Mouse (Mus musculus): ENCODE data around the gene Mrps2.
"Not testable (repeated sequence)": the region's sequence is repeated elsewhere in the genome, so short reads cannot be mapped to it uniquely, and the experiment has no call there.

Gene Mrps2

DNA sequence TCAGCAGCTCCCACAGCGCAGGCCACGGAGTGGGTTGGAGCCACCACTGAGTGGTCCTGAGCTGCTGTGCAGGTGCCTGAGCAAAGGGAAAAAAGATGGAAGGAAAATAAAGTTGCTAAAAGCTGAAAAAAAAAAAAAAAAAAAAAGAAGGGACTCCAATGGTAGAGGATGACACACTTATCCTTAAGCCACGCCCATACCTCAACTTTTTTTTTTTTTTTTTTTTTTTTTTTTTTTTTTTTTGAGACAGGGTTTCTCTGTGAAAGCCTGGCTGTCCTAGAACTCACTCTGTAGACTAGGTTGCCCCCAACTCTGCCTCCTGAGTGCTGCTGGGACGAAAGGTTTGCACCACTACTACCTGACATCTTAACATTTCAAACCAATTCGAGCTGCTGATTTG, 10.1 kb downstream of the Mrps2 start:
- DNase-seq (ENCODE audit: low spot score): not testable (repeated sequence)

DNA sequence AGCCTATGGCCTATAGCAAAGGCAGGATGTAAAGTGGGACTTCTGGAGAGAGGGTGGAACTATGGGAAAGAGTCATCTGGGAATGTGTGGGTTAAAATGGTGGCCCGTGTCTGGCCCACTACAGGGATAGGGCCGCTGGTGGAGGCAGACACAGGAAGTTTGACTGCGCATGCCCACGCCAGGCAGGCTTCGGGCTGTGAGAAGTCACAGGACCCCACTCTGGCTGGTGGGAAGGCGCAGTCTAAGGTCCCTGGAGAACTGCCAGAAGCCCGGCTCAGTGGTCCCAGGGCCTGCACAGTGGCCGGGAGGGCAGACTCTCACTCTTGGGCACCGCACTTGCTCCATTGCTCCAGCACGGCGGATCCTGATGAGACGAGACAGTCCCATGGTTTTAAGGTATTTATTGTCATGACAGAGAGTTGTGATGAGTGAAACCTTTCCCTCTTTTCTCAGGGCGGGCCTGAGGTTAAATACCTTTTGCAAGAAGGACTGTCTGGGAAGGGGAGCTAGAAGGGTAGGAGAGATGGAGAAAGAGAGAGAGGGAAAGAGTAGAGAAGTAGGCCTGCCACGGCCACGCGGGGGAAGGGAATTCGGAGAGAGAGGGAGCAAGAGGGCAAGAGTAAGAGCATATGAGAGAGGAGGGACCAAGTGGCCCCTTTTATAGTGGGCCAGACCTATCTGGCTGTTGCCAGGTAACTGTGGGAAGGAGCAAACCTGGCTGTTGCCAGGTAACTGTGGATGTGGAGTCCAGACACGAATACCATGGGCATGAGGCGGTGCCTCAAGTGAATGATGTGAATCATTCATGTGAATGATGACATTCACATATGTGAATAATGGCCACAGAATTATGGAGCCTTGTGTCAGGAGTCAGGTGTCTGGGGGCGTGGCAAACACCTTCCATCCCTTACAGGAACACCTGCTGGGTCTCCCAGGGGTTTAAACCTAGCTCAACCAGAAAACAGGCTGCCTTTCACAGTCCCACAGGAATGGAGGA, 11.6 kb downstream of the Mrps2 start:
- no peak for DNase-seq (ENCODE audit: low spot score)

DNA sequence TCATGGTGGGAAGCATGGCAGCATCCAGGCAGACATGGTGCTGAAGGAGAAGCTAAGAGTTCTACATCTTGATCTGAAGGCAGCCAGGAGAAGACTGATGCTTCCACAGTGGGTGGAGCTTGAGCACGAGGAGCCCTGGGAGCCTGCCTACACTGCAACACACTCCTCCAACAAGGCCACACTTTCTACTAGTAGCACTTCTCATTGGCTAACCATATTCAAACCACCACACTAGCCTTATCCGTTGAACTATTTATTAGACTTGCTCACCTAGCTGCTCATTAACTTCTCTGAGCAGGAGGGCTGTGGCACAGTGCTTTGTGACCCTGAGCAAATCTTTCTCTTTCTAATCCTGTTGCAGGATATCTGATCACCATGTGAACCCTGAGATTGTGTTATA, 16.0 kb downstream of the Mrps2 start:
- DNase-seq (ENCODE audit: low spot score): no peak

DNA sequence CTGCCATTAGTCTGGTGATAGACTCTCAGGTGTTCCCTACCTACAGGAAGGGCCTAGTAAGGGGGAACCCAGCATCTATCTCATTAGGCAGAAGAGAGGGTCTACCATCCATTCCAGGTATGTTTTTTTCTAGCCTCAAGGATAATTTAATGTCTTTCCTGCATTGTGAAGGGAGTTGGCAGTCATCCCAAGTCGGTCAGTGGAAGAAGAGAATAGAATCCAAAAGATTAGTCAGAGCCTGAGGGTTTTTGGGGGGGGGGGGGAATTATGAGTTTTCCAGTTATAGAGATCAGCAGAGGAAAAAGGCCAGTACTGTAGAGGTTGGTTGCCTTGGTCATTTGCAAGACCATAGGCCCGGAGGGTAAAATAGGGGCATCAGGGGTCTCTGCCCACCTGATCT, 26.7 kb downstream of the Mrps2 start:
- no peak for DNase-seq (ENCODE audit: low spot score)

DNA sequence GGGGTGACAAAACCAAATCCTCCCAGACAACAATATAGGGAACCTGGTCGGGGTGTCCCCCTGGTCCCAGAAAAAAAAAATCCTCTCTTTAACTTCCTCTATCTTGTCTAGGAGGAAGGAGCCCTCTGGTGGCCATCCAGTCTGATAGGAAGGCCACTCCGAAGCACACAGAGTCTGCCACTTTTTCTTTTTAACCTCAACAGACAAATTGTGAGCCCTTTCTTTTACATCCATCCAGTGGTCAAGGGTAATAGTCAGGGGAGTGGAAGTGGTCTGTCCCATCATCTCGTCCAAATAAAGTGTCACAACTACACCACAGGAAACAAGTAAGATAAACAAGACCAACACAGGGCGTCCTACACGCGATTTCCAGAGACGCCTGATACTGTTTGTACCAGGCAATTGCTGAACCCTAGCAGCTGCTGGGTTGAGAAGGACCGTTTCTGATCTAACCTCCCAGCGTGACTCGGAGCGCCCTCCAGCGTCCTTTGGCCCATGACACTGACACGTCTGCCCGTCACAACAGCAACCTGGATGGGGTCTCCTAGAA, 27.4 kb downstream of the Mrps2 start:
- no peak for DNase-seq (ENCODE audit: low spot score)

DNA sequence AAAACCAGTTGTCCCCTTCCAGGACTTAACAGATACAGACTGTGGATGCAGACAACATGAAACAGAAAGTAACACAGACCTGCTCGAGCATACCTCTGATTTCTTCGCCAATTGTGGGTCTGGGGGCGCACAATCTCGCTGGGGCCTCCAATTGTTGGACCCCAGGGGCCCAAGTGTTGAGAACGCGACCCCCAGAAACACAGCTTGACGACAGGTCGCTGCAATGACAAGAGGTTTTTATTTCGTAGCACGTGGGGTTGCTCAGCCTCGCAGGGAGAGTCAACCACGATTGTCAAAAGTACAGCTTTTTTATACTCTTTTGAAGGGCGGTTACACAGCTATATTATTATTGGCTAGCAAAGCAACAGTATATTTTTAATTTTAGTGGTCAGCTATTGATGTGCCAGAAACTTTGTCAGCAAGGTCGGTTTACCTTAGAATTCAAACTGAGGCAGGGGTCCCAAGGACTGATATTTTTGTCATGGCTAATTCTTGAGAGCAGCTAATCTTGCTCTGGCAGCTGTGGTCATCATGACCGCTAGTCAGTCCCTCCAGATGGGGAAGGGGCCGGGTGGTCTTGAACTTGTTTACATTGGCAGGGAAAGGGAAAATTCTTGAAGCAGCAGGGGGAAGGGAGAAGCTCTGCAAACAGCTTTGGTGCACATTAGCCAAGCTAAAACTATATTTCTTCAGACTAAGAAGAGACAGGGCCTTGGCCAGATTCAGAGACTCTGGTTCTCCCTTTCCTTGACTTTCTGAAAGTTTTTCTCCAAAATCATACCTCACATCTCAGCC, 28.1 kb downstream of the Mrps2 start:
- DNase-seq (ENCODE audit: low spot score): no peak

DNA sequence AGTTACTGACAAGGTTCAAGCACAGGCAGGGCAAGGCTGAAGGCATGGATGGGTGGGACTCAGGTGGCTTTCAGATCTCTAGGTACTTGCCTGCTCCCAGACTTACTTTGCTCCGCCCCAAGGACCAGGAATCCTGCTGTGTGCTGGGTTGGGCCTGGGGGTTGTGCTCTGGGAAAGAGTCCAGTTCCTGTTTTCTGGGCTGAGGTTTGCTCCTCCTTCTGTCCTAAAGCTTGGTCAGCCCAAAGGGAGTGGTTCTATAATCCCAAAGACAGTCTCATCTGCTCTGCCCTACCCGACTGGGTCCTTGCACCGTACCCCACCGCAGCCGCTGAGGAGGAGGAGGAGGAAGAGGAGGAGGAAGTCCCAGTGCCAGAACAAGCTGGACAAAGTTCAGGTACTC, 28.8 kb downstream of the Mrps2 start, which contains the start of gene Gbgt1:
Gene Gbgt1, plus strand, starts transcription at position 221 of the 400 bp plus-strand sequence.
- no peak for DNase-seq (ENCODE audit: low spot score)

DNA sequence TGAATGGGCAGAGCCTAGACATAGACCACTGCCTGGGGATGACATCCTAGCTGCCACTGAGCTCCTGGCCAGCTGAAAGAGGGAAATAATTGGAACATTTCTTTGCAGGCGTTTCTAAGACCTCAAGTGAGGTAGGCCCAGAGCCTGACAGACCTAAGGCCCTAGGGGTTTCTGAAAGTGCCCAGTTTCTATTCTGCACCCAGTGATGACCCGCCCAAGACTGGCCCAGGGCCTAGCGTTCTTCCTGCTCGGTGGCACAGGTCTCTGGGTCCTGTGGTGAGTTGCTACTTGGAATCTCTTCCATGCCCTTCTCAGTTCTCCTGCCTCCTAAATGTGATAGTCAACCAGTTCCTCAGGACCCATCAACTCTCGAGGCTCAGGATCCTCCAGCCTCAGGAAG, 29.7 kb downstream of the Mrps2 start:
- no peak for DNase-seq (ENCODE audit: low spot score)

DNA sequence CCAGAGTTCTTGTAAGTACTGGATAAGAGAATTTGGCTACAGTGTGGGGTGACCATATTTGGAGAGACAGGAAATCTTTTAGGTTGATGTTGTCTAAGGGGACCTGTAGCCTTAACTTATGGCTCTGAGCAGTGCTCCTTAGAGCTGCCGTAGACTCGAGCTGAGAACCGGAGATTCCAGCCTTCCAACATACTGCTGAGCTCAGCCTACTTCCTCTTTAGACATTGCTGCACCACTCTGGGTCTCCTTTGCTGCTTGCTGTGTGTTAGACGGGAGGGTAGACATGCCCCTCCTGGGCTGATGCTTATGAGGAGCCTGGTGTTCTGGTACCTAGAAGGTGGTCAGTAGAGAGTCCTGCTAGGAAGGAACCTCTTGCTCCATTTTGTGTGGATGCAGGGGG, 30.6 kb downstream of the Mrps2 start:
- DNase-seq (ENCODE audit: low spot score): no peak

DNA sequence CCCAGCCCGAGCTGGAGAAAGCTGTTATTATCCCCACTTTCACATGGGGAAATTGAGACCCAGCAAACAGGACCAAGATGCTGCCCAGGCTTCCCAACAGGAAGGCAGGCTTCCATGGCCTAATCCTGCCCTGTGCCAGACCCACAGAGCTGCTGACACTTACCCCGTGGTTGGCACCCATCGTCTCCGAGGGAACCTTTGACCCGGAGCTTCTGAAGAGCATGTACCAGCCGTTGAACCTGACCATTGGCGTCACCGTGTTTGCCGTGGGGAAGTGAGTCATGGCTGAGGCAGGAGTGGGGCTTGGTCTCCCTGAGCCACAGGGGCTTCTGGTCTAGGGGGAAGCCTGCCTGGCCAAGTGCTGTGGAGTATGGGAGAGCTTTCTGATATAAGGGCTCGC, 35.1 kb downstream of the Mrps2 start:
- no peak for DNase-seq (ENCODE audit: low spot score)

DNA sequence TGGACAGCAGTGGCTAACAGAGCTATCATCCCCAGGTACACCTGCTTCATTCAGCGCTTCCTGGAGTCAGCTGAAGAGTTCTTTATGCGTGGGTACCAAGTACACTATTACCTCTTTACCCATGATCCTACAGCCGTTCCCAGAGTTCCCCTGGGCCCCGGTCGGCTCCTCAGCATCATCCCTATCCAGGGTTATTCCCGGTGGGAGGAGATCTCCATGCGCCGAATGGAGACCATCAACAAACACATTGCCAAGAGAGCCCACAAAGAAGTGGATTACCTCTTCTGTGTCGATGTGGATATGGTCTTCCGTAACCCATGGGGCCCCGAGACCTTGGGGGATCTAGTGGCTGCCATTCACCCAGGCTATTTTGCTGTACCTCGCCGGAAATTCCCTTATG, 36.8 kb downstream of the Mrps2 start:
- DNase-seq (ENCODE audit: low spot score): no peak

DNA sequence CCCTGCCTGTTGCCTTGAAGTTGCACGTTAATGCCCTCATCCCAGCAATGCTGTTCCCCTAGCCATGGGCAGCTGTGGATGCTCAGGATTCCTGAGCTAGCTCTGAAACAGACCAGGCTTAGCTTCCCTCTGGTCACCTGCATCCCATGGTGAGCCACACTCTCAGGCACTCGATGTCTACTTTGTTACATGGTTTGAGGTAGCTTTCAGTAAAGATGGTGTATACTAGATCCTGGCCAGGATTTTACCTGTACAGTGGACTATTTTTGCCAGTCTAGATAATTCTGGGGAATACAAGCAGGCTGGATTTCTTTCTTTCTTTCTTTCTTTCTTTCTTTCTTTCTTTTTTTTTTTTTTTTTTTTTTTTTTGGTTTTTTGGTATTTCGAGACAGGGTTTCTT, 37.9 kb downstream of the Mrps2 start, which contains the start of gene Gm10134:
Gene Gm10134, plus strand, starts transcription at position 301 of the 400 bp plus-strand sequence.
- no peak for DNase-seq (ENCODE audit: low spot score)

DNA sequence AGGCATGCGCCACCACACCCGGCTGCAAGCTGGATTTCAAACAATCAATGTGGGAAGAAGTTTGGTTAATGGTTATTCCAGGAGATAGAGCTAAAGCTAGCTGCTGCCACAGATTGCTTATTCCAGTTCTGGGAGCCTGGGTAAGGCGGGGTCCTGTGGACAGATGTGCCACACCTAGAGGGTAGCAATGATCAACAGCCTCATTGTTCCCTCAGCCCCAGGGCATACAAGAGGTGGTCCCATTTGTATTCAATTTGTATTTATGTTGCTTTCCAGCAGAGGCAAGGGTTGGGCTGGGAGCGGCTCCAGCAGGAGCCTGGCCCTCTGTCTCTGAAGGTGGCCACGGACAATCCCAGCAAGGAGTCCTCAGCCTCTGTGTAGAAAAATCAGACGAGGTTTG, 38.4 kb downstream of the Mrps2 start:
- DNase-seq (ENCODE audit: low spot score): no peak

DNA sequence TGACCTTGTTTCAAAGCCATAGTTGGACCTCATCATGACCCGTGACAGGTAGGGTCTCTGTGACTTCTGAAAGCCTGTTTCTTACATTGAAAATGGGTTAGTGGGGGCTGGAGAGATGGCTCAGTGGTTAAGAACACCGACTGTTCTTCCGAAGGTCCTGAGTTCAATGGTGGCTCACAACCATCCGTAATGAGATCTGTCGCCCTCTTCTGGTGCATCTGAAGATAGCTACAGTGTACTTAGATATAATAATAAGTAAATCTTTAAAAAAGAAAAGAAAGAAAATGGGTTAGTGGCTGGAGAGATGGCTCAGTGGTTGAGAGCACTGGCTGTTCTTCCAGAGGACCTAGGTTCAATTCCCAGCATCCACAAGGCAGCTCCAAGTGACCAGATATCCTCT, 43.7 kb downstream of the Mrps2 start:
- DNase-seq (ENCODE audit: low spot score): not testable (repeated sequence)

DNA sequence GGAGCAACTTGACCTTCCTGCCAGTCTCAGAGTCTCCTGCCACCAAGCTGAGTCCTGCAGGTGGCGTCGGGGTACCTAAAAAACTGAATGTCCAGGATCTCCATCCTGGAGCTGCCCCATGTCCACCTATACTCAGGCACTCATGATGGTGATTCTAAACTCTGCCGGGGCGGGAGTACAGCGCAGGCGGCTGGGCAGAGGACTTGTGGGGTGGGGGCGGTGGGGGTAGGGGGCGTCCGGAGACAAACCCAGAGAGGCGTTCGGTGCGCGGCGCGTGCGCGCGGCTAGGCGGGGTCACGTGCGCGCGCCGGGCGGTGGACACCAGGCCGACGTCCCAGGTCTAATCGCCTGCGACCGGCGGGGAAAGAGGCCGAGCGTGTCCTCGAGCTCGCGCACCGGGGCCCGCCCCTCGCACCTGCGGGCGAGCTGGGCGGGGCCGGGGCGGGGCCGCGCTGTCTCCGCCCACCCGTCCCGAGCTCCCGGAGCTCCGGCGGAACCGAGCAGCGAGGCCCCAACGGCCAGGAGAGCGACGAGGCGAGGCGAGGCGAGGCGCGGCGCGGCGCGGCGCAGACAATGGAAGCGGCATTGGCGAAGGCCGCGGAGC, 45.0 kb downstream of the Mrps2 start, which contains the start of gene Ralgds:
Gene Ralgds, plus strand, starts transcription at position 328 of the 604 bp plus-strand sequence.
- DNase-seq (ENCODE audit: low spot score): no peak

DNA sequence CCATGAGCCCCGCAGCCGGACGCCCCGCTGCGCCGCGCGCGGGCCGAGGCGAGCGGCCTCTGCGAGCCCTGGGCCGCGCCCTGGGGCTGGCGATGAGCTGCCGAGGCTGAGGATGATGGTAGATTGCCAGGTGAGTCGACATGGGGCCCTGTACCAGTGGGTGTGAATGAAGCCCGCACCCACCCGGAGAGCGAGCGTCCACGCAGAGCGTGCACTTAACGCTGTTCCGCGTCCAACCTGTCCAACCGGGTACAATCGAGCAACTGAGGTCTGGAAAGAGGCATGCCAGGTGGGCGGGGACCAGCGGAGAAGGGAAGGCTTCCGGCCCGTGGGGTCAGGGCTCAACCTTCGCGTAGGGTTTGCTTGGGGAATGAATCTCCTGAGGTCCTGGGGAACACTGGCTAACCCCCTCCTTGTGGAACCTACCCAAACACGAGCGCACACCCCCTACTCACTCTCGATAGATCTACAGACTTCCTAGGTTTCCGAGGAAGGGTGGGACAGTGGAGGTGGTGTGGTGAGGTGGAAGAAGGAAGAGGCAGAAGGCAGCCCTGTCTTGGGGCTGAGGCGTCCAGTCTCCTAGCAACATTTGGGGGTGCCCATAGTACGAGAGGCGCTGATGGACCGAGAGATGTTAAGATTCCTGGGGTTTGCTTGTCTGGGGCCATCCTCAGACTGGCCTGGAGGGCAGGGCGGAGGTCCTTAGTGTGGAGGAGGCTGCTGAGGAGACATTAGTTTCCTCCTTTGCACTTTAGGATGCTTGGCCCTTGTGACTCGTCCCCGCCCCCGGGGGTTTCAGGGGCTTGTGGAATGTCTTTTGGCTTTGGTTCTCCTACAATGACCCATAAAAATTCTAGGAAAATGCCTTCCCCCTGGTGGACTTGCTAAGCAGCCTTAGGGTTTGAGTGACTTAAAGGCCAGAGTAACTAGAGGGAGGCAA, 45.8 kb downstream of the Mrps2 start:
- DNase-seq (ENCODE audit: low spot score): no peak

DNA sequence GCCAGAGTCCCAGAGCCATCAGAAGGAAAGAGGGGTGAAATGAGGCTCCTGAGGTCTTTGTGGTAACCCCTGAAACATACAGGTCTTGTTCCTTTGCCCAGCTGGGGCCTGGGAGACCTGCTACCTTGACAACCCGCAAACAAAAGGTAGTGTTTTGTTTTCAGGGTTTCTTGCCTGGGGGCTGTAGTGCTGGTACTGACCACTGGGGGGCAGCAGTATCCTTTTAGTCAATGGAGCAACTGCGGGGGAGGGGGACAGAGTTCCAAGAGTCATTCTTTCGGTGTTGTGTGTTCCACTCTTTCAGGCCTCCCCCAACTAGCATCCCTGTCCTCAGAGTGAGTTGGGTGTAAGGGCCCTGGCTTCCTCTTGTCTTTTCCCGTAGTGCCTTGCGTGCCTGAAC, 46.6 kb downstream of the Mrps2 start:
- no peak for DNase-seq (ENCODE audit: low spot score)

DNA sequence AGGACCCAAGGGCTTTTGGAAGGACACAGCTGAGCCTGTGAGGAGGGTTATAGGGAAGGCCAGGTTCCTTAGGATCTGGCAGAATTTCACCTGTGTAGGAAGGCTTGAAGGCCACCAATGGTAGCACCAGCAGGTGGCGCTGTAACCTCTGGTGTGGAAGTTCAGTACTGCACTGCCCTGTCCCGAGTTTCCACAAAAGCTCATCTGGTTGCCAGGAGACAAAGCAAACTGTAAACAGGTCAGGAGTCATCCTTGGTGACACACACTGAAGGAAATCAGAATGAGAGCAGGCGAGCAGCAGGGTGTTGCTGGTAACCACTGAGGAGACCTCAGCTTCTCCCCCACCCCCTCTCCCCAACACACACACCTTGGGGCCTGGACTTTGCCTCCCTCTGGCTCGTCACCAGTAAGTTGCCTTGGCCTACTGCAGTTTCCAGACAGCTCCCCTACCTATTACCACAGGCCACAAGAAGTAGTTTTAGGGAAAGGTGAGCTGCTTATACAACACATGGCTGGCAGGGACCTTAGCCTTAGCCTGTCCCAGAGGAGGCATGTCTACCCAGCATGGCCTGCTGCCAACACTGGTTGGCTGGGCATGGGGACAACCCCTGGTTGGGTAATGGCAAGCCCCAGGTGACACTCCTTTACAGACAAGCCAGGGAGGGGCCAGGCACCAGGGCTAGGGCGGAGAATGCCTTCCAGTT, 49.5 kb downstream of the Mrps2 start:
- no peak for DNase-seq (ENCODE audit: low spot score)

DNA sequence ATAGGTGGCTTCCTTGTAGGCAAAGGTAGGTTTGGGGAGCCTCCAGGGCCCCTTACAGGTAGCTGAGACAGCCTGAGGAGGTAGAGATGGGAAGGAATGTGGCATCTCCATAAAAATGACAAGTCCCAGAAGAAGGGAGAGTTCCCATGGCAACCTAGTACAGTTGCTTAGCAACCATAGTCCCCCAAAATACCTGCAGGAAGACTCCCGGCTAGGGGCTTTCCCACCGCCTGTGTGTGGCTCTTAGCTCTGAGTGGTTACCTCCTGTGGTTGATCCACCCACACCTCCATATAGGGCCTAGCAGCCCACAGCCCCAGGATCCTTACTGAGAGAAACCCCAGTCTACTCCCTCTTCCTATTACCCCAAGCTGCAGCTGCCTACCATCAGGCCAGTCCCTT, 50.4 kb downstream of the Mrps2 start:
- DNase-seq (ENCODE audit: low spot score): no peak

DNA sequence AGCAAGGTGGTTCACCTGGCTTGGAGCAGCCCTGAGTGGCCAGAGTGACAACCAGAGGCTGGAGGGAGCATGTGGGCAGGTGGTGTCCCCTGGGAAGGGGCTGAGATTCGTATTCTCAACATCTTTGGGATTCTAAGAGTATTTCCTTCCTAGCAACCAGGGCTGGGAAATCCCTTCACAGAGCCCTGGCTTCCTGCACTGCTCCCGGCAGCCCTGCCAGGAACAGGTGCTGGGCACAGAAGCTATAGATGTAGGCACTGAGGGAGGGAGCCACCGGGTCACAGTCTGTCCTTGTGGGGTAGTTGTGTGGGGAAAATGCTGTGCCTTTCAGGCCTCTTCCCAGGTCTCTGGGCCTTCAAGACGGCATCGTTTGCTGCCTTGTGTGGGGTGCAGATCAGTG, 52.7 kb downstream of the Mrps2 start:
- DNase-seq (ENCODE audit: low spot score): no peak

Measured in left cerebral cortex, adult 11 months (tissue).